ENCODE assay signal across 18 mouse cellular contexts in genomic region chr13:95679078-95679477, GRCm38 (mm10). TPM values are rescaled to one million over a fixed set of nuclear protein-coding genes. Genes with fewer than 3 reads are reported as not detected.
DNase-seq lines count a peak whose midpoint lies in the region; ATAC-seq and TF ChIP-seq lines count a peak whose summit lies in the region.
"Had no signal": no experiment of that assay in that cellular context is flagged by ENCODE, and none has a peak within 500 bp of the region (broad histone marks: within the 10 kb centered on the region; RNA-seq: fewer than 3 reads in every experiment).

No protein-coding gene starts in this region.

- H3K4me3 ChIP-seq in liver, embryonic 14.5 days (ENCODE audit: insufficient read depth in 1 of 2, low read depth in 2 of 2, low read length in 2 of 2): no peak overlapping the region
- H3K4me3 ChIP-seq in midbrain, postnatal 0 days (ENCODE audit: low read depth, low read length): no peak overlapping the region
- H3K4me3 ChIP-seq: embryonic facial prominence, embryonic 12.5 days; gastrocnemius, adult 2 months; heart, embryonic 10.5 days; hindbrain, embryonic 12.5 days; midbrain, embryonic 12.5 days had no signal

- no peaks in the 10 kb centered on the region for H3K36me3 ChIP-seq in liver, embryonic 14.5 days (replicated peaks; ENCODE audit: control insufficient read depth, insufficient read depth, low read depth)
- H3K36me3 ChIP-seq in midbrain, postnatal 0 days (ENCODE audit: insufficient read depth, low read length): no peaks in the 10 kb centered on the region

- peak; percentile 10 to 32 for DNase-seq in spleen, postnatal 36 days (ENCODE audit: low spot score in 2 of 2)
- DNase-seq in spleen, postnatal 14 days (ENCODE audit: low spot score in 2 of 2): no peak
- DNase-seq in c-Kit-positive CD71-positive TER-119-negative erythroid progenitor cells, embryonic 14.5 days (ENCODE audit: low read depth): peak; percentile 46
- peak in 2 of 3 experiments; percentile 61 to 73 for DNase-seq in liver, embryonic 14.5 days (ENCODE audit: low read depth in 3 of 3, low spot score in 3 of 3)
- no peak for DNase-seq in adrenal gland, postnatal 14 days
- DNase-seq in midbrain, postnatal 0 days (ENCODE audit: low spot score): no peak
- DNase-seq in left cerebral cortex, adult 18-20 months (ENCODE audit: low spot score in 2 of 2): no peak
- DNase-seq: adrenal gland, adult 8-10 months; cerebellum, postnatal 14 days; gastrocnemius, adult 2 months; kidney, postnatal 14 days; right cerebral cortex, postnatal 14 days had no signal

- ATAC-seq in liver, embryonic 14.5 days (ENCODE audit: insufficient read depth): peak; percentile 69
- no peak for ATAC-seq in midbrain, postnatal 0 days (ENCODE audit: low FRiP score)
- ATAC-seq: forebrain, embryonic 14.5 days; lung, postnatal 0 days had no signal

- WGBS in liver, embryonic 14.5 days (ENCODE audit: insufficient replicate concordance): 31% methylated on average over 5 of the region's 5 CpGs
- WGBS in midbrain, postnatal 0 days: 89% methylated on average over 5 of the region's 5 CpGs

- no peaks in the 10 kb centered on the region for H3K27me3 ChIP-seq in liver, embryonic 14.5 days (ENCODE audit: control insufficient read depth, insufficient read depth, low read length)
- H3K27me3 ChIP-seq in midbrain, postnatal 0 days (ENCODE audit: insufficient read depth, low read length): no peaks in the 10 kb centered on the region
- H3K27me3 ChIP-seq: embryonic facial prominence, embryonic 12.5 days; hindbrain, embryonic 12.5 days; midbrain, embryonic 12.5 days had no signal

- TF ChIP-seq CTCF in liver, embryonic 14.5 days (IDR thresholded peaks at IDR 0.05; ENCODE audit: low read depth): no peak
- no peak for TF ChIP-seq CTCF in midbrain, postnatal 0 days (IDR thresholded peaks at IDR 0.05)

- H3K9ac ChIP-seq in liver, embryonic 14.5 days (replicated peaks): peak overlapping the region; percentile 58; the same call in 1 of the 2 replicates
- no peak overlapping the region for H3K9ac ChIP-seq in midbrain, postnatal 0 days (replicated peaks; ENCODE audit: low read length, poor library complexity, severe bottlenecking)
- H3K9ac ChIP-seq: embryonic facial prominence, embryonic 12.5 days; hindbrain, embryonic 12.5 days; midbrain, embryonic 12.5 days had no signal

- peak; percentile 55 for TF ChIP-seq EP300 in liver, embryonic 14.5 days (IDR thresholded peaks at IDR 0.05; ENCODE audit: low read depth)

- H3K9me3 ChIP-seq in liver, embryonic 14.5 days (ENCODE audit: control insufficient read depth, low read length): no peaks in the 10 kb centered on the region
- no peaks in the 10 kb centered on the region for H3K9me3 ChIP-seq in midbrain, postnatal 0 days (ENCODE audit: low read length)
- H3K9me3 ChIP-seq: embryonic facial prominence, embryonic 12.5 days; heart, embryonic 10.5 days; hindbrain, embryonic 12.5 days; midbrain, embryonic 12.5 days had no signal

- H3K4me1 ChIP-seq in liver, embryonic 14.5 days (replicated peaks; ENCODE audit: control insufficient read depth in 2 of 2, insufficient read depth in 2 of 2, low read length in 1 of 2): peaks cover 41 to 52% of the 10 kb centered on the region in 2 experiments
- no peaks in the 10 kb centered on the region for H3K4me1 ChIP-seq in midbrain, postnatal 0 days (ENCODE audit: insufficient read depth, low read length)
- H3K4me1 ChIP-seq: embryonic facial prominence, embryonic 12.5 days; hindbrain, embryonic 12.5 days; midbrain, embryonic 12.5 days had no signal

- peak overlapping the region; percentile 62 for H3K4me2 ChIP-seq in liver, embryonic 14.5 days (ENCODE audit: low read depth)
- H3K4me2 ChIP-seq in midbrain, postnatal 0 days (ENCODE audit: low read depth, low read length, poor library complexity, severe bottlenecking): no peak overlapping the region
- H3K4me2 ChIP-seq: embryonic facial prominence, embryonic 12.5 days; hindbrain, embryonic 12.5 days; midbrain, embryonic 12.5 days had no signal

- peak overlapping the region; percentile 95 for H3K27ac ChIP-seq in liver, embryonic 14.5 days
- no peak overlapping the region for H3K27ac ChIP-seq in midbrain, postnatal 0 days (ENCODE audit: low read depth, low read length)
- H3K27ac ChIP-seq: embryonic facial prominence, embryonic 12.5 days; gastrocnemius, adult 2 months; hindbrain, embryonic 12.5 days; midbrain, embryonic 12.5 days had no signal

RNA-seq across cellular contexts. Expression of gene F2rl2, which starts 17.6 kb away (rescaled TPM):
- 7.9 and 10.9 TPM in 2 replicates for polyA plus RNA-seq in liver, embryonic 14.5 days (2012; rRNA removed)
- 10.7 and 13.3 TPM in 2 replicates for polyA plus RNA-seq in liver, embryonic 14.5 days (2014; fragmentation: Nextera tagmentation; extraction: Ambion mirVana)
- total RNA-seq in adrenal gland, postnatal 14 days (2021): 0.38 and 0.48 TPM in 2 replicates
- total RNA-seq in midbrain, postnatal 0 days (2014; rRNA removed): 0.38 and 0.49 TPM in 2 replicates
- polyA plus RNA-seq in midbrain, postnatal 0 days (2015; fragmentation: Nextera tagmentation; extraction: Ambion mirVana): 0.34 and 0.68 TPM in 2 replicates
- total RNA-seq in left cerebral cortex, adult 18-20 months (2021): 1 to 10 TPM in 1 of 2 experiments, under 1 TPM in 1; 0.88 to 1.9 TPM
- total RNA-seq: gastrocnemius, adult 2 months had no signal

Comparison
In these comparisons a context has a peak if more than half of its experiments do, and no peak if none do; other contexts are left out.
1. DNase-seq: peak in spleen, postnatal 36 days (2 of 2), c-Kit-positive CD71-positive TER-119-negative erythroid progenitor cells, embryonic 14.5 days (single experiment) and liver, embryonic 14.5 days (2 of 3); none in spleen, postnatal 14 days (0 of 2), adrenal gland, postnatal 14 days (single experiment), midbrain, postnatal 0 days (single experiment) and left cerebral cortex, adult 18-20 months (0 of 2).